Mouse (Mus musculus): ENCODE results near the gene Nkx6-1.

DNA sequence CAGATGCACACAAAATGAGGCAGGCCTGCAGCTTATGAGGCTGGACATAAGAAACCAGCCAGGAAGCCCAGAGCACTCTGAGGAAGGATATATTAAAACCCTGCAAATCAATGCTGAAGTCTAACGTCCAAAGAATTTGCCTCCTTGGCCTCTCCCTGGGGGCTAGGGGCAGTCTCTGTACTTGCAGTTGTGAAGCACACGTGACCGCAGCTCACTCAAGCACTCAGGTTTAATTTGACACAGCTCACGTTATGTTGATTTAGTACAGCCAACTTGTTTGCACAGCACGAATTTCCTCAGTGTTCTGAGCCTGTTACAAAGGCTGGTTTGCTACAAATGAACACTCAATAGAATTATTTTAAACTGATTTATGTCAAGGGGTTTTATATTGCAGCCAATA, 18.5 kb upstream of the Nkx6-1 start:
- TF ChIP-seq CTCF (IDR thresholded peaks at IDR 0.05; ENCODE audit: control insufficient read depth, insufficient read depth, low read length): no peak
- no peak for TF ChIP-seq POLR2A (IDR thresholded peaks at IDR 0.05; ENCODE audit: borderline replicate concordance, control insufficient read depth, low read depth, low read length)

Data from bone marrow, adult 2 months (tissue).